Mouse (Mus musculus): Measurements from ENCODE around the gene Napa. TPM values are rescaled to one million over a fixed set of nuclear protein-coding genes. Genes with fewer than 3 reads are reported as not detected.

Gene Napa
- polyA plus RNA-seq, 1 experiment from 2014 or later = 209 TPM

- H3K4me3 ChIP-seq (replicated peaks; ENCODE audit: low read depth, low read length) = no peak overlapping the region
- H3K4me2 ChIP-seq (ENCODE audit: low read length) = no peak overlapping the region
- DNase-seq (peak; percentile 36), ATAC-seq (ENCODE audit: low FRiP score, low TSS enrichment) (peak; percentile 47; the same call in 1 of the 2 replicates)
- H3K4me1 ChIP-seq (ENCODE audit: control insufficient read depth, insufficient read depth, low read length) = peaks cover 21% of the 10 kb centered on the region
- H3K27ac ChIP-seq (replicated peaks; ENCODE audit: low read depth, low read length) = 0 out of 2 replicates have a peak overlapping the region, but pooled peaks have one; percentile 14
- WGBS = 63% methylated on average over 6 of the region's 6 CpGs
- peaks cover 42% of the 10 kb centered on the region for H3K36me3 ChIP-seq (ENCODE audit: control insufficient read depth, insufficient read depth, low read length)
- no peaks in the 10 kb centered on the region for H3K9me3 ChIP-seq (ENCODE audit: control insufficient read depth, low read length)
- H3K9ac ChIP-seq (replicated peaks; ENCODE audit: low read length) = no peak overlapping the region; the same call in 1 of the 2 replicates
- no peaks in the 10 kb centered on the region for H3K27me3 ChIP-seq (ENCODE audit: control insufficient read depth, insufficient read depth, low read length)
Observed at GRCm38 (mm10) chr7:16103760-16104159, 5.5 kb downstream of the Napa start.

GRCm38 (mm10) chr7:16104611-16105388, 6.5 kb downstream of the Napa start:
- ATAC-seq (ENCODE audit: low FRiP score, low TSS enrichment) = no peak
- peaks cover 10% of the 10 kb centered on the region for H3K4me1 ChIP-seq (ENCODE audit: control insufficient read depth, insufficient read depth, low read length)
- 84% methylated on average over 7 of the region's 7 CpGs for WGBS

GRCm38 (mm10) chr7:16108886-16109542, 10.8 kb downstream of the Napa start:
- Histone ChIP-seq H3K4me3 (replicated peaks; ENCODE audit: low read depth, low read length) (no peak overlapping the region), H3K36me3 (ENCODE audit: control insufficient read depth, insufficient read depth, low read length) (peaks cover 75% of the 10 kb centered on the region), H3K27me3 (ENCODE audit: control insufficient read depth, insufficient read depth, low read length) (no peaks in the 10 kb centered on the region), H3K9ac (replicated peaks; ENCODE audit: low read length) (no peak overlapping the region), H3K27ac (replicated peaks; ENCODE audit: low read depth, low read length) (no peak overlapping the region), H3K9me3 (ENCODE audit: control insufficient read depth, low read length) (no peaks in the 10 kb centered on the region), H3K4me2 (ENCODE audit: low read length) (no peak overlapping the region), H3K4me1 (ENCODE audit: control insufficient read depth, insufficient read depth, low read length) (no peaks in the 10 kb centered on the region)
- 90% methylated on average over 9 of the region's 9 CpGs for WGBS
- DNase-seq (no peak), ATAC-seq (ENCODE audit: low FRiP score, low TSS enrichment) (no peak)

More at GRCm38 (mm10) chr7:16104611-16105388, 6.5 kb downstream of the Napa start:
- no peak for DNase-seq
- Histone ChIP-seq H3K4me2 (ENCODE audit: low read length) (no peak overlapping the region), H3K9me3 (ENCODE audit: control insufficient read depth, low read length) (no peaks in the 10 kb centered on the region), H3K27me3 (ENCODE audit: control insufficient read depth, insufficient read depth, low read length) (no peaks in the 10 kb centered on the region), H3K27ac (replicated peaks; ENCODE audit: low read depth, low read length) (no peak overlapping the region), H3K36me3 (ENCODE audit: control insufficient read depth, insufficient read depth, low read length) (peaks cover 53% of the 10 kb centered on the region), H3K9ac (replicated peaks; ENCODE audit: low read length) (no peak overlapping the region), H3K4me3 (replicated peaks; ENCODE audit: low read depth, low read length) (no peak overlapping the region)

- no peak overlapping the region for H3K9ac ChIP-seq (replicated peaks; ENCODE audit: low read length)
- H3K9me3 ChIP-seq (ENCODE audit: control insufficient read depth, low read length) = no peaks in the 10 kb centered on the region
- no peak overlapping the region for H3K27ac ChIP-seq (replicated peaks; ENCODE audit: low read depth, low read length)
- H3K27me3 ChIP-seq (ENCODE audit: control insufficient read depth, insufficient read depth, low read length) = no peaks in the 10 kb centered on the region
- H3K4me2 ChIP-seq (ENCODE audit: low read length) = no peak overlapping the region
- H3K36me3 ChIP-seq (ENCODE audit: control insufficient read depth, insufficient read depth, low read length) = peaks cover 84% of the 10 kb centered on the region
- no peaks in the 10 kb centered on the region for H3K4me1 ChIP-seq (ENCODE audit: control insufficient read depth, insufficient read depth, low read length)
- DNase-seq (no peak), ATAC-seq (ENCODE audit: low FRiP score, low TSS enrichment) (no peak)
- H3K4me3 ChIP-seq (replicated peaks; ENCODE audit: low read depth, low read length) = no peak overlapping the region
- 92% methylated on average over 8 of the region's 8 CpGs for WGBS
Observed at GRCm38 (mm10) chr7:16110158-16110557, 11.9 kb downstream of the Napa start.

GRCm38 (mm10) chr7:16111284-16112090, 13.2 kb downstream of the Napa start:
- no peak overlapping the region for H3K9ac ChIP-seq (replicated peaks; ENCODE audit: low read length)

GRCm38 (mm10) chr7:16116418-16116817, 18.2 kb downstream of the Napa start:
- Histone ChIP-seq H3K4me3 (replicated peaks; ENCODE audit: low read depth, low read length) (no peak overlapping the region), H3K9me3 (ENCODE audit: control insufficient read depth, low read length) (no peaks in the 10 kb centered on the region), H3K27me3 (ENCODE audit: control insufficient read depth, insufficient read depth, low read length) (no peaks in the 10 kb centered on the region), H3K36me3 (ENCODE audit: control insufficient read depth, insufficient read depth, low read length) (peaks cover 63% of the 10 kb centered on the region), H3K4me2 (ENCODE audit: low read length) (no peak overlapping the region), H3K4me1 (ENCODE audit: control insufficient read depth, insufficient read depth, low read length) (peaks cover 6% of the 10 kb centered on the region), H3K9ac (replicated peaks; ENCODE audit: low read length) (no peak overlapping the region), H3K27ac (replicated peaks; ENCODE audit: low read depth, low read length) (no peak overlapping the region)
- 96% methylated on average over 7 of the region's 7 CpGs for WGBS
- ATAC-seq (ENCODE audit: low FRiP score, low TSS enrichment) (no peak), DNase-seq (no peak)

More at GRCm38 (mm10) chr7:16111284-16112090, 13.2 kb downstream of the Napa start:
- Histone ChIP-seq H3K36me3 (ENCODE audit: control insufficient read depth, insufficient read depth, low read length) (peaks cover 93% of the 10 kb centered on the region), H3K27me3 (ENCODE audit: control insufficient read depth, insufficient read depth, low read length) (no peaks in the 10 kb centered on the region), H3K27ac (replicated peaks; ENCODE audit: low read depth, low read length) (no peak overlapping the region), H3K4me2 (ENCODE audit: low read length) (no peak overlapping the region), H3K4me3 (replicated peaks; ENCODE audit: low read depth, low read length) (no peak overlapping the region), H3K9me3 (ENCODE audit: control insufficient read depth, low read length) (no peaks in the 10 kb centered on the region), H3K4me1 (ENCODE audit: control insufficient read depth, insufficient read depth, low read length) (no peaks in the 10 kb centered on the region)
- WGBS = 94% methylated on average over 7 of the region's 7 CpGs
- ATAC-seq (ENCODE audit: low FRiP score, low TSS enrichment) (no peak), DNase-seq (no peak)

GRCm38 (mm10) chr7:16117100-16117499, 18.8 kb downstream of the Napa start:
- DNase-seq (no peak), ATAC-seq (ENCODE audit: low FRiP score, low TSS enrichment) (no peak)
- Histone ChIP-seq H3K9ac (replicated peaks; ENCODE audit: low read length) (no peak overlapping the region), H3K36me3 (ENCODE audit: control insufficient read depth, insufficient read depth, low read length) (peaks cover 57% of the 10 kb centered on the region), H3K27me3 (ENCODE audit: control insufficient read depth, insufficient read depth, low read length) (no peaks in the 10 kb centered on the region), H3K27ac (replicated peaks; ENCODE audit: low read depth, low read length) (no peak overlapping the region), H3K4me1 (ENCODE audit: control insufficient read depth, insufficient read depth, low read length) (peaks cover 6% of the 10 kb centered on the region), H3K4me3 (replicated peaks; ENCODE audit: low read depth, low read length) (no peak overlapping the region), H3K9me3 (ENCODE audit: control insufficient read depth, low read length) (no peaks in the 10 kb centered on the region), H3K4me2 (ENCODE audit: low read length) (no peak overlapping the region)
- WGBS = 82% methylated on average over 3 of the region's 3 CpGs

- WGBS = under 1% methylated on average over 33 of the region's 33 CpGs
- DNase-seq (peak; percentile 96), ATAC-seq (ENCODE audit: low FRiP score, low TSS enrichment) (peak; percentile 85)
- Histone ChIP-seq H3K4me1 (ENCODE audit: control insufficient read depth, insufficient read depth, low read length) (peaks cover 6% of the 10 kb centered on the region), H3K36me3 (ENCODE audit: control insufficient read depth, insufficient read depth, low read length) (peaks cover 40% of the 10 kb centered on the region), H3K4me3 (replicated peaks; ENCODE audit: low read depth, low read length) (peak within 1 kb of the TSS; percentile 67), H3K27ac (replicated peaks; ENCODE audit: low read depth, low read length) (peak within 1 kb of the TSS; percentile 95), H3K27me3 (ENCODE audit: control insufficient read depth, insufficient read depth, low read length) (no peaks in the 10 kb centered on the region), H3K9me3 (ENCODE audit: control insufficient read depth, low read length) (no peaks in the 10 kb centered on the region), H3K4me2 (ENCODE audit: low read length) (peak within 1 kb of the TSS; percentile 59), H3K9ac (replicated peaks; ENCODE audit: low read length) (peak within 1 kb of the TSS; percentile 79)
Observed at GRCm38 (mm10) chr7:16119569-16120261, 21.5 kb downstream of the Napa start, which contains the start of gene Kptn. Gene Kptn, plus strand, starts transcription at chr7:16119895.
